Mouse (Mus musculus) testis, postnatal 14 days (tissue): Measurements from ENCODE around the gene Alox12e.

Experiments used
- DNase-seq: peaks from one replicate; pipeline ENCODE4 v3.0.0; 2021; ENCODE audit warnings: low spot score

Gene Alox12e

DNA sequence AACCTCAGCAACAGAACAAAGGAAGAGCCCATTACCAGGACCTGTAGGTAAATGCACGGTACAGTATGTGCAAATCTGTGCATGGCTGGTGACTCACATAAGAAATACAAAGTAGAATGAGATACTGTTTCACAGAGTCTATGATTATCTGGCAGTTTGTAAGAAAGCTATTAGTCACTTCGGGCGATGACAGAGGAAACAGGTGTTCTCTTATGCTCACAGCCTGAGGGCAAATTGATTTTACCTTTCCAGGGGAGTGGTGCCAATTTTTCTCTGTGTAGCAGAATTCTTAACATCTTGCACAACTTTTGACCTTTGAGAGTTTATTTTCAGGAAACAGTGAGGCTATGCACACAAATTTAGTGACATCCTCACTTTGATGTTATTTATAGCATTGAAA is 37.7 kb downstream of the Alox12e start:
- no peak for DNase-seq

DNA sequence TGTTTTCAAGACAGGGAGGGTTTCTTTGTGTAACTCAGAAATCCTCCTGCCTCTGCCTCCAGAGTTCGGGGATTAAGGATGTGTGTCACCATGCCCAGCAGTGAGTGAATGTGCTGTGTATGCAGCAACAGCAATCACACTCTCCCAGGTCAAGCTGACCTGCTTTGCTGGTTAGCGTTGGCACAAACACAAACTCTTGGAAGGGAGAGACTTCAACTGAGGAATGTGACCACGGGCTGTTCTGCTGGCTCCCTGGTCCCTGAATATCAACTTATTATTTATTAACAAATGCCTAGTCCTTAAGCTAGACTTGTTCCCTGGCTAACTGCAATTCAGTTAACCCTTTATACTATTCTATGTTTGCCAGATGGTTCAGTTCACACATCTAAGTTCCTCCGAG is 38.8 kb downstream of the Alox12e start:
- no peak for DNase-seq

DNA sequence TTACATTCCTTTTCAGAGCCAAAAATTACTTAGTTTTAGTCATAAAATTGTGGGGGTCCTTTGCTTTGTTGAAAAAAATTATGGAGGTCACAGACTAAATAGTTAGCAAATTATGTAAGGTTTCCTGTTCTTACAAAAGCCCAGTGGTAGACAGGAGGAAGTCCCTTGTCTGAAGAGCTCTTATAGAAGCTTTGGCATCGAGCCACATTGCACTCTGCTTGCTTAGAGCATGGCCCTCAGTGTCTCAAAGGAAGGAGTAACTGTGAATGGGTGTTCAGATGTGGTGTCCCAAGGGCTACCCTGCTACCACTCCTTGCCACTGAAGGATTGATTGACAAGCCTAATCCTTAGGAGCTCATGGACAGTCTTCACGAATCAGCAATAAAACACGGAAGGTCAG is 42.0 kb downstream of the Alox12e start:
- DNase-seq = no peak

DNA sequence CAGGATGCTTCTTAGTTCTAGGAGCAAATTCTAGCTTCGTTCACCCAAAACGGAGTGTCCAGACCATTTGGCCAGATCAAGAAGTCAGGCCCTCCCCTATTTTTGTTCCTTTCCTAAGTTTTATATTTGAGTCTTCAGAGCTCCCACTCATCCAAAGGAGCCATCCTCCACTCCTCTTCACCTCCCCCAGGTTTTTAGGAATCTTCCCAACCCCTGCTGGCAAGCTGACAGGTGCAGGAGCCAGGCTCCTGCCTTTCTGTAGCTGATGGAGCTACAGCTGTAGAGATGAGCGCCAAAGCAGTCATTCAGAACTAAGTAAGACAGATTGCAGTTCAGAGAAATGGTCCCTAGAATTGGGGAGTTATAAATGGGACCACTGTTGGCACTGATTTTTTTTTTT is 43.5 kb downstream of the Alox12e start:
- DNase-seq = no peak

DNA sequence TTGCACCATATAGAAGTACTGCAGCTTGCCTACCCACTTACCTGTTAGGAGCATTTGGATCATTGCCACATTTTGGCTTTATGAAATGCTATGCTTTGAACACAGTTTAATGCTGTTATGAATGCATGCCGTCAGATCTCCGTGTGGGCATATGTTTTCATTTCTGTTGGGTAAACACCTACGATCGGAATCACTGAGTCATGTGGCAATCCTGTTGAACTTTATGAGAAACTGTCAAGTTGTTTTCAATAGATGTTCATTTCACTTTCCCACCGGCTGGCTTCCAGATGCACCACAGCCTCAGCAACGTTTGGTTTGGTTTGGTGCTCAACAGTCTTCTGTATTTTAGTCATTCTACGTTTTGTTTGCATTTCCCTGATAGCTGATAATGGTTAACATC is 50.8 kb downstream of the Alox12e start:
- no peak for DNase-seq

DNA sequence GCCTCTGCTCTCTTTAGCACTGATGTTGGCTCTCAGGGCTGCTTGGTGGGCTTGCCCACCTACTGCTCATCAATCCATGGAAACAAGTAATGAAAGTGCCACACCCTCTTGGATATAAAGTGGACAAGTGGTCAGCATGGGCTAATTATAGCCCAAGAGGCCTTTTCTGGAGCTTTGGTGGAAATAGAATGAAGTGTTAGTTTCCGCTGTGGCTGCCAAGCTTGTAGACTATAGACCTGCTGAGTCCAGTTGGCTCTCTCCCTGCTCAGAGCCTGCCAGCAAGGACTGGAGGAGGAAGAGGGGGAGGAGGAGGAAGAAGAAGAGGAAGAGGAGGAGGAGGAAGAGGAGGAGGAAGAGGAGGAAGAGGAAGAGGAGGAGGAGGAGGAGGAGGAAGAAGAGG is 56.0 kb downstream of the Alox12e start:
- DNase-seq = no peak

DNA sequence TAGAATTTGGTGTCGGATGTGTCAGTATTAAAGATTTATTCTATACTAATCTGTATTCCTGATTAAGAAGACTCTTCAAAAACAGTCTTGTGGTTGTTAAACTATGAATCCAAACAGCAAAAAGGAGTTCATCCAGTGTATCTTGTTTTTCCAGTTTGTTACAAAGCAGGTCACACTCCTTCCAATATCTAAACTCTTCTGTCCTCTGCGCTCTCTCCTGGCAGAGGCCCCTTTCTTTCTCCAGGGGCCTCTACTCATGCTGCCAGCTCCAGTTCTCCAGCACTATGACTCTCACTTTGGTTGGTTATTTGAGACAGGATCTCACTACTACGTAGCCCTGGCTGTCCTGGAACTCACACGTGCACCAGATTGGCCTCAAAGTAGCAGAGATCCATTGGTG is 56.6 kb downstream of the Alox12e start:
- DNase-seq = no peak
